Mouse (Mus musculus): ENCODE data around the gene Eef1a1.

- no peak for TF ChIP-seq POLR2A (IDR thresholded peaks at IDR 0.05; ENCODE audit: borderline replicate concordance, control insufficient read depth, low read depth, low read length)
- no peak for TF ChIP-seq CTCF (IDR thresholded peaks at IDR 0.05; ENCODE audit: control insufficient read depth, insufficient read depth, low read length)
These were observed 25.0 kb upstream of the Eef1a1 start for GRCm38 (mm10) chr9:78513776-78514500.

Data from bone marrow, adult 2 months (tissue).